Mouse (Mus musculus) liver, embryonic 11.5 days (tissue): ENCODE results near the gene Med26. TPM values are rescaled to one million over a fixed set of nuclear protein-coding genes. Genes with fewer than 3 reads are reported as not detected.

Experiments
- ATAC-seq: fragments of 200-750 bp; cut with Nextera tagmentation; replicated peaks from 2 replicates; pipeline ENCODE4 v1.8.0; 2017; ENCODE audit warnings: moderate number of reproducible peaks, mild to moderate bottlenecking, moderate TSS enrichment, moderate library complexity; ENCODE audit not compliant: low FRiP score
- DNase-seq: peaks from one replicate; pipeline ENCODE4 v3.0.0-alpha.2; 2017; ENCODE audit warnings: low spot score
- H3K27ac ChIP-seq: fragments of 300-500 bp; sonication (generic); 2 replicates; pipeline ENCODE4 v1.5.1; 2014; ENCODE audit warnings: mild to moderate bottlenecking, low read depth, low read length, control low read depth
- H3K27me3 ChIP-seq: fragments of 300-500 bp; sonication (generic); replicated peaks from 2 replicates; pipeline ENCODE4 v1.6.1; 2014; ENCODE audit warnings: low read length, mixed read lengths; ENCODE audit not compliant: control insufficient read depth, insufficient read depth
- H3K36me3 ChIP-seq: fragments of 300-500 bp; sonication (generic); 2 replicates; pipeline ENCODE4 v1.6.1; 2014; ENCODE audit warnings: mild to moderate bottlenecking, low read length, moderate library complexity, mixed read lengths; ENCODE audit not compliant: control insufficient read depth, insufficient read depth
- H3K4me1 ChIP-seq: fragments of 300-500 bp; sonication (generic); replicated peaks from 2 replicates; pipeline ENCODE4 v1.6.1; 2014; ENCODE audit warnings: low read length, mixed read lengths; ENCODE audit not compliant: control insufficient read depth, insufficient read depth
- H3K4me2 ChIP-seq: fragments of 300-500 bp; sonication (generic); 2 replicates; pipeline ENCODE4 v1.6.1; 2014; ENCODE audit warnings: mild to moderate bottlenecking, control low read depth, moderate library complexity
- H3K4me3 ChIP-seq: fragments of 300-500 bp; sonication (generic); 2 replicates; pipeline ENCODE4 v1.5.1; 2014; ENCODE audit warnings: low read depth, low read length, control low read depth
- H3K9ac ChIP-seq: fragments of 300-500 bp; sonication (generic); 2 replicates; pipeline ENCODE4 v1.6.1; 2014; ENCODE audit warnings: low read depth, low read length, control low read depth
- H3K9me3 ChIP-seq: fragments of 300-500 bp; sonication (generic); 2 replicates; pipeline ENCODE4 v1.6.1; 2016; ENCODE audit warnings: low read length, inconsistent platforms, mixed read lengths; ENCODE audit not compliant: control insufficient read depth
- WGBS: fragments of 180-500 bp; shearing (Covaris S2); extraction: QIAGEN DNeasy Blood & Tissue Kit; methylation state at CpG from one replicate; pipeline ENCODE4 v1.1.7; 2014; 5-methylcytosine and 5-hydroxymethylcytosine counted together
- polyA plus RNA-seq: library from polyadenylated mRNA; unstranded; fragments of >200 nt; fragmentation: Nextera tagmentation; extraction: Ambion mirVana; gene quantifications from 2 replicates; pipeline ENCODE4 v1.2.1, GENCODE M21; 2014

Gene Med26
- polyA plus RNA-seq, 1 experiment from 2014 or later: 16.4 TPM

GRCm38 (mm10) chr8:72521888-72522287 is 26.2 kb downstream of the Med26 start:
- ATAC-seq: no peak
- no peak overlapping the region for H3K4me3 ChIP-seq
- peaks cover 2% of the 10 kb centered on the region; the same call in 1 of the 2 replicates for H3K36me3 ChIP-seq
- no peak overlapping the region for H3K9ac ChIP-seq
- H3K27me3 ChIP-seq: no peaks in the 10 kb centered on the region
- peaks cover 12% of the 10 kb centered on the region for H3K4me1 ChIP-seq
- H3K9me3 ChIP-seq: no peaks in the 10 kb centered on the region
- no peak for DNase-seq
- no peak overlapping the region for H3K4me2 ChIP-seq
- no peak overlapping the region for H3K27ac ChIP-seq

- Histone ChIP-seq H3K9me3 (no peaks in the 10 kb centered on the region), H3K36me3 (no peaks in the 10 kb centered on the region), H3K4me1 (peaks cover 14% of the 10 kb centered on the region), H3K9ac (no peak overlapping the region), H3K4me3 (no peak overlapping the region), H3K27ac (peak overlapping the region; percentile 58), H3K4me2 (no peak overlapping the region), H3K27me3 (no peaks in the 10 kb centered on the region)
- ATAC-seq (peak; percentile 42), DNase-seq (no peak)
- WGBS: 57% methylated on average over 7 of the region's 7 CpGs
Measured at GRCm38 (mm10) chr8:72517421-72517988, 30.6 kb downstream of the Med26 start.

- Histone ChIP-seq H3K4me2 (no peak overlapping the region), H3K4me1 (peaks cover 10% of the 10 kb centered on the region), H3K27me3 (no peaks in the 10 kb centered on the region), H3K9ac (no peak overlapping the region), H3K4me3 (no peak overlapping the region), H3K9me3 (no peaks in the 10 kb centered on the region), H3K27ac (no peak overlapping the region), H3K36me3 (no peaks in the 10 kb centered on the region)
- no peak for DNase-seq
- no peak for ATAC-seq
- 87% methylated on average over 1 of the region's 1 CpGs for WGBS
Measured at GRCm38 (mm10) chr8:72513158-72513557, 34.9 kb downstream of the Med26 start.

GRCm38 (mm10) chr8:72512648-72513047 is 35.4 kb downstream of the Med26 start:
- no peaks in the 10 kb centered on the region for H3K9me3 ChIP-seq
- no peak overlapping the region for H3K4me3 ChIP-seq
- no peak for DNase-seq
- peaks cover 11% of the 10 kb centered on the region for H3K4me1 ChIP-seq
- no peaks in the 10 kb centered on the region for H3K36me3 ChIP-seq
- WGBS: 94% methylated on average over 1 of the region's 1 CpGs
- no peak overlapping the region for H3K4me2 ChIP-seq
- no peak overlapping the region for H3K27ac ChIP-seq
- H3K9ac ChIP-seq: no peak overlapping the region
- H3K27me3 ChIP-seq: no peaks in the 10 kb centered on the region
- ATAC-seq: no peak

- Histone ChIP-seq H3K4me3 (no peak overlapping the region), H3K4me2 (no peak overlapping the region), H3K9me3 (no peaks in the 10 kb centered on the region), H3K9ac (no peak overlapping the region), H3K4me1 (peaks cover 32% of the 10 kb centered on the region), H3K27ac (no peak overlapping the region), H3K27me3 (no peaks in the 10 kb centered on the region), H3K36me3 (0 out of 2 replicates have a peak, but pooled peaks cover 4% of the 10 kb centered on the region)
- no peak for ATAC-seq
- WGBS: 81% methylated on average over 1 of the region's 1 CpGs
- no peak for DNase-seq
Measured at GRCm38 (mm10) chr8:72507505-72507904, 40.6 kb downstream of the Med26 start.

- H3K27me3 ChIP-seq: no peaks in the 10 kb centered on the region
- H3K9ac ChIP-seq: no peak overlapping the region
- no peak overlapping the region for H3K4me3 ChIP-seq
- H3K4me2 ChIP-seq: peak overlapping the region; percentile 31
- DNase-seq: no peak
- no peaks in the 10 kb centered on the region for H3K9me3 ChIP-seq
- peak; percentile 60; the same call in 1 of the 2 replicates for ATAC-seq
- no peak overlapping the region for H3K27ac ChIP-seq
- peaks cover 32% of the 10 kb centered on the region for H3K4me1 ChIP-seq
- H3K36me3 ChIP-seq: 0 out of 2 replicates have a peak, but pooled peaks cover 6% of the 10 kb centered on the region
Measured at GRCm38 (mm10) chr8:72504637-72505314, 43.3 kb downstream of the Med26 start.

- DNase-seq: no peak
- Histone ChIP-seq H3K36me3 (0 out of 2 replicates have a peak, but pooled peaks cover 6% of the 10 kb centered on the region), H3K27ac (no peak overlapping the region), H3K9ac (no peak overlapping the region), H3K4me3 (no peak overlapping the region), H3K9me3 (no peaks in the 10 kb centered on the region), H3K4me2 (no peak overlapping the region), H3K4me1 (peaks cover 32% of the 10 kb centered on the region), H3K27me3 (no peaks in the 10 kb centered on the region)
- ATAC-seq: no peak
Measured at GRCm38 (mm10) chr8:72504137-72504536, 43.9 kb downstream of the Med26 start.

- Histone ChIP-seq H3K9ac (no peak overlapping the region), H3K9me3 (no peaks in the 10 kb centered on the region), H3K4me3 (no peak overlapping the region), H3K27me3 (no peaks in the 10 kb centered on the region), H3K4me2 (no peak overlapping the region), H3K36me3 (peaks cover 21% of the 10 kb centered on the region), H3K27ac (no peak overlapping the region), H3K4me1 (peaks cover 17% of the 10 kb centered on the region)
- ATAC-seq (no peak), DNase-seq (no peak)
- 96% methylated on average over 1 of the region's 1 CpGs for WGBS
Measured at GRCm38 (mm10) chr8:72500521-72500931, 47.5 kb downstream of the Med26 start.
